Comparison of ENCODE assay signal across 1 mouse cellular context in the genomic region with DNA sequence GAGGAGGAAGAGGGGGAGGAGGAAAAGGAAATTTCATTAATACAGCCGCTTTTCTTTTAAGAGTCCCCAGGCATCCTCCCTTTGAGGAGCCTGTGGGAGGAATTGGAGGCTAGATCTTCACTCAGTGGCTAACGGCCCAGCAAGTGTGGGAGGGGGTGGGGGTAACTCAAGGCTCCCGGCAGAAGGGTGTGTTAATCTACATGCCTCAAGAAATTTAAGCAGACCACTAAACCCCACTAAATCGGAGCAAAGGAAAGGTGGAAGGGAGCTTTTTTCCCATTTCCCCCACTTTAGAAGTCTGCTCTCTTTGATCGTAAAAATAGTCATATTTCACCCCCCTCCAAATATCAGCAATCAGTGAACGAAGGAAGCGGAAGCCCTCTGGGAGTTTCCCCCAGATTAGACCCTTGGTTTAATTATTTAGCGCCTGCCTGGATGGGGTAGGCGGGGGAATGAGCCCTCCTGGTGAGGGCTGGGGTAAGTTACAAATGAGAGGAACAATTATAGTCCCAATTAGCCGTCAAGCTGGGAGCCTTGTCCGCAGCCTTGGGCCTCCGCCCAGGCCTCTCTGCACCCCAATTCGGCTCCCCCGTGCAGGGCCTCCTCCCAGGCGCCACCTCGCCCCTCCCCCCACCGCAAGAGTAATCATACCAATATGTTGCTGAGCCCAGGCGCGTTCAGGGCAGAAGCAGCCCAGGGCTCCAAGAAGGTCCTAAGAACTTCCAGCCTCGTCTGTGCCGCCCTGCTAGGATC.
TF ChIP-seq lines count a peak whose summit lies in the region.

No protein-coding gene starts in this region.

TF ChIP-seq in MEL, 35 proteins besides CTCF, POLR2A, EP300 and RAD21 (continued from another document):
- TF ChIP-seq KAT2A (conservative IDR thresholded peaks at IDR 0.05; ENCODE audit: low read depth, low read length): no peak
